Mouse (Mus musculus) urinary bladder, postnatal 14 days (tissue): ENCODE measurements around the gene Fbn1.

ENCODE experiments used
- DNase-seq: peaks from one replicate; pipeline ENCODE4 v3.0.0; 2021; ENCODE audit warnings: low spot score

Gene Fbn1

DNA sequence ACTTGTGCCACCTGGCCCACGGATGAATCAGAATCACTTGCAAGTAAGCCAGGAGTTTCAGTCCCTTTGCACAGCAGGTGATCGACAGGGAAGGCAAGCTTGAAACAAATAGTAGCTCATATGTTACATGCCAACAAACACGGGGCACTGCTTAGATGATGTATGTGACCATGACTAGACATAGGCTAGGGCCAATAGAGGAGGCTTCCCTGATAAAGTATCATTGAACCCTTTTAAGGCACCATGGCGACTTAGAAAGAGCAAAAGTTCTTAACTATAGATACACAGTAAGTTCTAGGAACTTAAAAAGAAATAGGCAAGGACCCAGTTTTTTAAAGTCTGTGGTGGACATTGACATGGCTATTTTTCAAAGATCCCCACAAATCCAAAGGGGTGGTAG, at the start of gene Fbn1:
Fbn1 (minus strand) TSS at position 101 of the 400 bp plus-strand sequence.
- no peak for DNase-seq

DNA sequence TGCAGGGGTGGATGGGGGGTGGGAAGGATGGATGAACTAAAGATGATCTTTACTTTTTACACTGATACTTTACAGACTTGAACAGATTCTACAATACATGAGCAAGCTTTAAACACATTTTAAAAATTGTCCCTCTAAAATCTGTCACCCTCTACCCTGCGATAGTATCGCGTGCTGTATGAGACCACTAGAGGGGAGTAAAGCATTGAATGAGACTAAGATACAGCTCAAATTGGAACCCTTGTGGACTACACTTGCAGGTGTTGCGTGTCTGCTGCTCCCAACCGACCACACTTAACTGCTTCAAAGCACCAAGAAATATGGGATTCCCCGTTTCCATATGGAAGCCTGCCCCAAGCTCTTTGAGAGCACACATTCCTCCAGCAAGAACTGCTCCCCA, 48.0 kb upstream of the Fbn1 start:
- DNase-seq: no peak

DNA sequence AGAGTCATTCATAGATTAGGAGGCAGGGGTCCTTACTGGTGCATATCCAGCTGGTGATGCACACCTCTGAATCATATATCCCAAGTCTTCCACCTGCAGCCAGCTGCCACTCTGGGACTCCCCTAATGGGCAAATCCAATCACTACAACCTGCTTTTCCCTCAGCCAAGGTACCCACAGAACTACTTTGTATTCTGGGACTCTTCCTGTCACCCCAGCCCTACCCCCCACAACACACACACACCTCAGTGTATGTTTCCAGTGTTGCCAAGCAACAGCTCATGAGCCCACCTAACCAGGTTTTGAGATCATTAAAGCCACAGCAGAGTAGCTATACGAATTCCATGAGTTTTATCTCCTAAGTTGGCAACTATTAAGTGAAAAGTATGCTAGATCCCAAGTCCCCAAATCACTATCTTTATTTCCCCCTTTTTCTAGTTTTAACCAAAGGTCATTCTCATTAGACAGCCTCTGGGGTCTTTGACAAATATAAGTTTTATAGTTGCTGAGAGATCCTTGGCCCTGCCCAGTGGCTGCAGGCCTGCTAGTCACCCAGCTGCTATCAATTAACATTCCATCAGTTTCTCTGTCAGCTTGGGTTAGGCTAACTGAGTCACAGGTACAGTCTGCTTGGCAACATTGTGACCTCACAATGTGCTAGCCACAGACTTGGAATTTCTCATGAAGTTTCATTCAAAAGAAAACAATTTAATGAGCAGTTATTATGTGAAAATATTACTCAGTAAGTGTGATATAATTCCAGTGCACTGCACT, 41.2 kb upstream of the Fbn1 start:
- DNase-seq: no peak

DNA sequence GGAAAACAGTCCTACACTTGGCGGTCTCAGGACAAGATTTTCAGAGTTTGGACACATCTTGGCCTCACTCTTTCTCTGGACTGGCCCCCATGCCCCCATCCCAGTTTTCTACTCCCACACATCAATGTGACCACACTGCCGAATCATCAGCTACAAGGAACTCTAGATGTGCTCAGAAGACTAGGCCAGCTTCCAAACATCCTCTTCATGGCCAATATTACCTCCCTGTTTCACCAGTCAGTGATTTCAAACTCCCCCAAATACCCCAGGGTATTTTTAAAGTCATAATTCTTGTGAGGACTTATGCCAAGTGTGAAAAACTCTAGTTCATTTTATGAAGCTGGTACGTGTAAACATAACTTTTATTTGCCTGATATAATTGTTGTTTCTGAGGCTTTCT, 37.2 kb upstream of the Fbn1 start:
- no peak for DNase-seq

DNA sequence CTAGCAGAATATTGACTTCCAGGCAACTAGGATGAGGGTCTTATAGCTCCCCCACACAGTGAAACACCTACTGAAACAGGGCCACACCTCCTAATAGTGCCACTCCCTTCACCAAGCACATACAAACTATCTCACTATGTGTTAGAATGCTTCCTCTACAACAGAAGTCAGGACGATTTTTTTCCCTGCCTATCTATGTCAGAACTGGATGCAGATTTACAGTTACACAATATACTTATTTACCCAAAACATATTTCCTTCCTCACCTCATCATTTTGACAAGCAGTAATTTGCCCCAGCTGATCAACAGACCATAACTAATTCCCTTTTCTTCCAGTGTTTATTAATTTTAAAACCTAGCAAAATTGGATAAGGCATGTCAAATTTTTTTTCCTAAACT, 35.9 kb upstream of the Fbn1 start:
- DNase-seq: no peak

DNA sequence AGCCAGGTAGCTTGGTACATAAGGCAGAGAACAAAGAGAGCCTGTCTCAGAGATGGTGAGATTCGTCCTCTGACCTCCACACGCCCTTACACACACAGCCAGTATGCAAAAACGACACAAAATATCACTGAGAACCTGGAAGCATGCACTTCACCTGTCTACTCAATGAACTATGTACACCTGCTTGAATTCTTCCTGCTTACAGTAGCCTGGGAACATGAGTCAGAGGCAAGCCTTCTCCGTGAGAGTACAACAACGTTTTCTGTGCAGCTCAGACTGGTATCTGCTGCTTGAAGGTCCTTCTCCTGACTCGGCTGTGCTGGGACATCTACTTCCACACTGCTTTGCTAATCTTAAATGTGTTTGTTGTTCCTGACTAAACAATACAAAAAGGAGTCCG, 33.7 kb upstream of the Fbn1 start:
- no peak for DNase-seq

DNA sequence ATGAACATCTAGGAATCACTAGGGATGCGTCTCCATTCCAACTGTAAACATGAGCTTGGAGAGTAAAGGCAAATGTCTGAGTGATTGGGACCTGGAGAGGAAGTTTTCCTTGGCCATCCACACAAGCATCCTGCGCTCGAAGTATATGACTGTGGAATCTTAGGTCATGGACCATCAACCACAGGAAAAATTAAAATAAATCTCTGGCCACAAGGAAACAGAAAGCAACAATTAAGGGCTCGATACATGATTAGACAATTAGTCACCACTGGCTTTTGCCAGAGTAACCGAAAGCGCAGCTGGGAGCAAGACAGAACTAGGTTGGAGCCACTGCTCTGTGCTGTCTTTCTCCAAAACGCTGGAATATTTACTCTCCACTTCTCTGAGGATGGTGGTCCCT, 32.8 kb upstream of the Fbn1 start:
- DNase-seq: no peak

DNA sequence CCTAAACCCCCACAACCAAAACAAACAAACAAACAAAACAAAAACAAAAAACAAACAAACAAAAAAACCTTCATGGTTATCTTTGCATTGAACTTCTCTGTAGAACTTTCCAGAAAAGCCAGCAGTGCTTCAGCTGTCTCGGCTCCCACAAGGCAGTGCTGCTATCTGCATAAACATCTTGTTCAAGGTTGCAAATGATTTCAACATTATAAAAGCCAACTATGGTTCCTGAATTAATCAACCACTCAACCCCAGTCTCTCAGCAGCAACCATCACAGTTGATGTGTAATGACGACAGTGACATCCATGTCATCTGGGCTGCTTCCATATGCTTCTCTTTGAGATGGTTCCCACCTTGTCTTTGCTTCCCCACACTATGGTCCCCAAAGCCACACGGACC, 31.8 kb upstream of the Fbn1 start:
- no peak for DNase-seq

DNA sequence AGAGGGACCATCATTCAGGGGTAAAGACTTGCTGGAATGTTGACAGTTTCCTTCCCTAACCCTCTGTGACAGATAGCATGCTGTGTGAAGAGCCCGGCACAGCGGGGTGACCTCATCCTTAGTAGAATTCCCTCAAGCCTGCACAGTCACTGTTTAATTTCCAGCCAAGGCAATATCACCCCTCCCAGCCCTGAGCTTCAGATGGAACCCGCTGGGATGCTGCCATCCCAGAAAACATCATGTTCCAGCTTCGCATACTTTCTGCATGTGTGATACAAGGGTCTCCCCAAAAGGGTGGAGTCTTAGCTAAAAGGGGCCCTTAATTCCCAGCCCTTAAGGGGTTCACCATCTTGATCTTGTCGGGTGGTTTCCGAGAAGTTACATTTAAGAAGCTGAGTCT, 22.9 kb upstream of the Fbn1 start:
- DNase-seq: peak; percentile 59

DNA sequence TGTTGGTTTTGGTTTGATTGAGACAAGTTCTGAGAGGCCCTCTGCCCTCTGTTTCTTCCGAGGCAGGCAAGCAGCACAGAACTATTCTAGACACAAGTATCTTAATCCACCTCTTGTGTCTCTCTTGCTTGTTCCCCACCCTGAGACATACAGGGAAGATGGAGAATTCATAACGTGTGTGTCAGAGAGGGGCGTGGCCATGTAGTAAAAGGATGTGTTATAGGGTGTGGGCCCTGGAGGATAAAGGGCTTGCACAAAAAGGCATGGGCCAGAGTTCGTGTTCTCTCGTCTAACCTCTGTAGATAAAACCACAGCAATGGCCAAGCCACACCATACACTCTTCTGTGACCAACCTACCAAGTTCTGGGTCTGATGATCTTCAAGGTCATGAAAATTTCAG, 18.8 kb upstream of the Fbn1 start:
- no peak for DNase-seq

DNA sequence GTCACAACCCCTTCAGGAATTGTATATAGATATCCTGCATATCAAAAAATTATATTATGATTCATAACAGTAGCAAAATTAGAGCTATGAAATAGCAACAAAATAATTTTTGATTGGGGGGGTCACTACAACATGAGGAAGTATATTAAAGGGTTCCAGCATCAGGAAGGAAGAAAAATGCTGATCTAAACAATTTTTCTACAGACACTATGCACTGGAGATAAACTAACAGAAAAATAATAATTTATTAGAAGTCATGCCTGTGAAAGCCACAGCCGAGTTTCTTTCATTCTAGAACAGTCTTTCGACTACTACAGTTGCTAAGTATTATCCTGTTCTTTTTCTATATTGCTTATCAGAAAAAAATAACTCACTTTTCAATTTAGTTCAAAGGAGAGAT, 17.7 kb upstream of the Fbn1 start:
- no peak for DNase-seq

DNA sequence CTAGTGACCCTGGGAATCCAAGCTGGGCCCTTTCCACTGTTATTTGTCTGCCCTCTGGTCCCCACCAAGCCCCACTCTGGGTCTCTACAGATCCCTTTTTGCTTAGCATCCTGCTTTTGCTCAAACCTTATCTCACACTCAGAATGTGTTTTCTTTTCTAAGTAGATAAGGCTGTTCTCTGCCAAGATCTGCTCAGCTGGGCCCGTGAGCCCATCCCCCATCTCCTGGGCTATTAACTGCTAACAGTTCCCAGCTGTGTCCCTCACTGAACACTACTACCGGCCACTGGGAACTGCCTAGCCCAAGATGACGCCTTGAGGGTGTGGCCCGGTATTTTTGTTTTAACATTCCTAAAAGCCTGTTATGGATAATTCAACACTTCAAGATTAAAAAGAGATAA, 8.8 kb upstream of the Fbn1 start:
- peak; percentile 59 for DNase-seq

DNA sequence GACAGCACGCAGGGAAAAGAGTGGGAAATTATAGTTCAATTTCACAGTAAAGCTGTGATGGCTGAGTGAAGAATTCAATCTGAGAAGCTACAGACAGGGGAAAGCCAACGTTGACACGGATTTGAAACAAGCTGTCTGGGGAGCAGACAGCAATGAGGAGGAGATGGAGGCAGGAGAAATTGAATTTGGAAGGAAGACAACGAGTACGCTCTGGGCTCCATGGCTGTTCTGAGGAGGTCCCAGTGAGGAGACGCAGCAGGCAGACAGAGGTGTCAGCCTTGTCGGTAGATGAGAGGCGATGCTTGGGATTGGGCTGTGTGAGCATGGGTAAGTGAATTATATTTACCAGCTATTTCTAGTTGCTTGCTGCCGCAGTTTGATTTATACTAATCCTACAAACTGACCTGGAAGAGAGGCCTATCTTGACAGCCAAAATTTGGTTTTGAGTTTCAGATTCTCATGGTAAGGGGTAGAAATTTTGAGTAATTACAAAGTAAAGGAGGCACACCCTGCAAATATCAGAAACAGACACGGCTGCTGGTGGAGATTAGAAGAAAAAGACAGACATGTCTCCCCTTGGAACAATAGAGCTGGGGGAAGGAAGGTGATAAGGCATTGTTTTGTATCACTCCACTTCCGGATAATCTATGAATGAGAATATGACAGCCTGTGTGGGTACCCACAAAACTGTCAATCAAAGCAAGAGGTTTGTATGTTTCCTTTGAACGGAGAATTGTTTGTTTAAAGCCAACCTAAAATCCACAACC, 7.7 kb upstream of the Fbn1 start:
- DNase-seq: no peak

DNA sequence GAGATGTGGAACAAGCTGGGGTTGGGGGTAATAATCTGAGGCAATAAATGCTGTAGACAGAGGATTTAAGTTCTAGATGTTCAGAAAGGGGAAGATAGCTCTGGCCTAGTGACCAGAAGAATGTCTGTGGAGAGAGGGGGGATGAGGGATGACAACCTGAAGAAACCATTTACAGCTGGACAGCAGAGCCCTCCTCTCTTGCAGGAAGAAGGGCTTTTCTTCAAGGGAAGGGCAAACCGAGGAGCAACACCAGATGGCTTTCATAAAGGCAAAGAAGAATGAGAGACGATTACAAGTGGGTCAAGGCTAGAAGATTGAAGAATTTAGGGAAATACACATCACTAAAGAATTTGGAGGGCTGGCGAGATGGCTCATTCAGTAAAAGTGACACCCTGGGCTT, 6.6 kb upstream of the Fbn1 start:
- DNase-seq: no peak

DNA sequence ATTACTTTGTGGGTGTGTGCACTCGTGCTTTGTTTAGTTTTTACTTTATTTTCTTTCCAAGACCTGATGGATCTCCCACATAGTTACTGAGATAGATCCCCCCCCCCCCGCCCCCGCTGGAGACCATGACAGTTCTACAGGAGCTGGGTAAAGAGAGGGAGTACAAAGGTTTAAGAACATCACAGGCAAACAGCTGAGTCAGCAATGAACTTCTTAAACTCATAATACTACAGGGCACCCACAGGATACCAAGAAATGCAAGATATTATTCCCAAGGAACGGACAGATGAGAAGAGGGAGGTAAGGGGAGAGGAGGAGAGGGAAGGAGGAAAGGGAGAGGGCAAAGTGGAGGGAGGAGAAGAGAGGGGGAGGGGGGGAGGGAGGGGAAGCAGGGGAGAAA, 4.8 kb upstream of the Fbn1 start:
- no peak for DNase-seq

DNA sequence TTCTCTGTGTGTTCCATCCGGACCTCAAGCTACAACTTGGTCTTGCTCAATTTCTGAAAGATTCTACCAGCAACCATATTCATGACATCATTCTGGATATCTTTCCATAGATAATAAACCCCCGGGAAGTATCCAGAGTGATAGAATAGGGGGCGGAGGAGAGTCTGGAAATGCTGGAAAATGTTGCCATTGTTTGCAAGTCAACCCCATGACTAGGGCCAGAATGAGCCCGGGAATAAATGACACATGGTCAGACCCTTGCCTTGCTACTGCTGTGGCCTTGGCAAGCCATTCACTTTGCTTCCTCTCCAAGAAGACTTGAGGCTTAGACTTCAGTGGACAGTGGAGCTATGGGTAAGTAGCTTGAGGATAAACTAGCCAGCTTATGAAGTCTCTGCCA, 4.1 kb upstream of the Fbn1 start:
- no peak for DNase-seq

DNA sequence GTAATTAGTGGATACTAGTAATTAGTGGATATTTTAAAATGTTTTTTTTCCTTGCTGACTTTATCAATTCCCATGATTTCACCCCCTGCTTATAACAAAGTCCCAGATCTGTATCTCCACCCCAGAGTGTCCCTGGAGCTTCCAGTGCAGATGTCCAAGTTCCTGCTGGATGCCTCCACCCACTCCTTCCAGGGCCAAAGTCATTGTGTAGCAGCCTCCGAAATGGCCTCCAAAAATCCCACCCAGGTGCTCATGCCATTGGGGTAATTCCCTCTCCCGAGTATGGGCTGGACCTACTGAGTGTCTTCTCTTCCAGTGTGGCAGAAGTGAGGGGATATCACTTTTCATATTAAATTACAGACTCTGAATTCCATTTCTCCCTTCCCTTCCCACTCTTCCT, 3.0 kb upstream of the Fbn1 start:
- no peak for DNase-seq

DNA sequence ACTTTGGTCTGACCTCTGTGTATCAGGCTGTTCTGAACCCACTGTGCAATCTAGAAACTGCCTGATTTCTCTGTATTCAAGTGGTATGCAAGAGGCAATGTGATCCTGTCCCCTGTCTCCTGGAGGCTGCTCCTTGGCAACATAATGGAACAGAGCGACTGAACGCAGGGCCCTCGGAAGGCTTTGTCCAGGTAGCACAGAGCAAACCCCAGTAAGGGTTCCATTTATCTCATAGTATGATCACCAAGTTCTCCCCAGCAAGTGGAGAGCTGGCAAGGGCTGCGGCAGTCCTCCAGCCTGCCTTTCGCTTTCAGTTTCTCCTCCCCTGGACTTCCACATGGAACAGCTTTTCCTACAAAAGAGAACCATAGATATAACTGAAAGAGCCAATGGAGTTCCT, 588 bp upstream of the Fbn1 start:
- no peak for DNase-seq

DNA sequence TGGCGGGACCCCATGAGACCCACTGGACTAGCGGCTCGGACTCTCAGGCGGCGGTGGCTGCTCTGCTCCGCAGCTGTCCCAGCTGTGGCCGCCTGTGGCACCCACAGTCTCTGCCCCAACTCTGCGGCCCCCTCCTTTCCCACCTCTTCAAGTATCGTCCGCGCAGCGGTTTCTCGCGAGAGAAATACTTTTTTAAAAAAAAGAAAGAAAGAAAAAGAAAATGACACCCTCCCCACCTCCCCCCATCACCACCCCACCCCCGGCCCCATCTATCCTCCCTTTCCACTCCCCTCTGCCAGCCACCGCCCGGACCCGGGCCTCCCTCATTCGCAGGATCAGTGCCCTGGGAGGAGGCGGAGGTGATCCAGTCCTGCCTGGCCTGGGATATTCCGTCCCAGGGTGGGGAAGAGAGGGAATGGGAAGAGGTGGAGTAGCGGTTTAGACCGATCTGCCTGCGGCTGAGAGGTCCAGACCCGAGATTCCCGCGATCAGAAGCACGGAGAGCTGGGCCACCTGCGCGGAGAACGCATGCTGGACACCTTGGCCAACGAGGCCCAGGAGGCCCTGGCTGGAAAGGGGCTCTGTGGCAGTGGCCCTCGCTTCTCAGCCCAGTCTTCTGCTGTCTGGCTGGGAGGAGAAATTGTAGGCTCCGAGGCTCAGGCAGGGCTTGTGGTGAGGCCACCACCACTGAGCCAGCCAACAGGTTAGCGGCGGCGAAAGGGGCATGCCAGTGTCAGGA, 1.3 kb downstream of the Fbn1 start:
- peak; percentile 70 for DNase-seq

DNA sequence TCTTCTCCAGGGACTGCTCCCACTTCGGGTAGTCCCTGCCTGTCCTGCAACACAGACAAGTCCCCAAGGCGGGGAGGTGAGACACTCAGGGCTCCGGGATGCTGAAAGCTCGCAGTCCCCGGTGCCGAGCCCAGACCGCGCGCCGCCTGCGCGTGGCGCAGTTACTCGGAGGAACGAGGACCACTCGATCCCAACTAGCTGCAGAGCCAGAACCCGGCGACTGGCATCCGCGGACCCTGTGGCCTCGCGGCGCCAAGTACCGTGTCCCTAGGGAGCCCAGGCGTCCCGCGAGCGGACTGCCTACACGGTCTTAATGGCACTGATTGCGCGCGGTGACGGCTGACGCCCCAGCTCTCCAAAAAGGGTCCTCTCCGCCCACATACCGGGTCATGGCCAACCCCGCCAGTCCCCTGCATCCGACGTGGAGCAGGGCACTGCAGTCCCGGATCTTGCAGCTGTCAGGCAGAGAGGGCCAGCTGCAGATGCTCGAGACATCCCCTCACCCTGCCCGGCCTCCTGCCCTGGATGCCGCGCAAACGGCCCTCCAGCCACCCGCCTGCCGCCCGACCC, 2.0 kb downstream of the Fbn1 start:
- peak; percentile 45 for DNase-seq

DNA sequence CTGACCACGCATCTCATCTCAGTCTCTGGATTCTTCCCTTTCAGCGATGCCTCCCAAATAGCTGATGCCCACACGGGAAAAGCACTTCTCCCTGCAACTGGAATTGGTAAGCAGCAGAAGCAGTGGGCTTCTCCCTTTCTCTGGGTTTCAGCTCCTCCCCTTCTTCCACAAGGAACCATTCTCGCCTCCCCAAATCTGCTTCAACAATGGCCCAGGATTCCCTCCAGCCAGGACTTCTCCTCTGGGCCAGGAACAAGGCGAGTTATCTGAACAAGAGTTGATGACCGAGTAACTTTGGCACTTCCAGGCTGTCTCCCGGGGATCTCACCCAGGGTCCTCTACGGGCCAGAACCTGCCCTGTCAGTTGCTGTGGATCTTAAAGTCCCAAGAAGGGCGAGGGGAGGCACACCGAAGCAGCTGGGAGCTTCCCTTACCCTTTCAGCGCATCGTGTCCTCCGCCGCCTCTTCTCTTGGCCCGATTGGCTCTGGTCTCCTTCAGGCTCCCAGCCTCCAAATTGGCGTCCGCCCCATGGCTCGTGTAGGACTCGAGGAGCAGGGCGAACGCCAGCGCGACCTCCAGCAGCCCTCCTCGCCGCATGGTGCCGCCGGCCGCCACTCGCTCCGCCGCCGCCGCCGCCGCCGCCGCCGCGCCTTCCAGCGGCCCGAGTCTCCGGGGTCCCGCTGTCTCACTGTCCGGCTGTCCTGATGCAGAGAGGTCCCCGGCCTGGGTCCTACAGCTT, 2.6 kb downstream of the Fbn1 start, which contains the start of gene Gm9913:
Gm9913 (plus strand) TSS at position 84 of the 740 bp plus-strand sequence.
- peak; percentile 58 for DNase-seq

DNA sequence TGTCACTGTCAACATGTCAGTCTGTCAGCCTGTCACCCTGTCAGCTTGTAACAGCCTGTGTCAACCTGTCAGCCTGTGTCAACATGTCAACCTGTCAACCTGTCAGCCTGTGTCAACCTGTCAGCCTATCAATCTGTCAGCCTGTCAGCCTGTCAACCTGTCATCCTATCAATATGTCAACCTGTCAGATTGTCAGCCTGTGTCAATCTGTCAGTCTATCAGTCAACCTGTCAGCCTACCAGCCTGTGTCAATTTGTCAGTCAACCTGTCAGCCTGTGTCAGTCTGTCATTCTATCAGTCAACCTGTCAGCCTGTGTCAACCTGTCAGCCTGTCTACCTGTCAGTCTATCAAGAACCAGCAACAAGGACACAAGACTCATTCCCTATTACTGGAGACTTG, 6.3 kb downstream of the Fbn1 start:
- DNase-seq: no peak
